Mouse (Mus musculus) left cerebral cortex, postnatal 14 days (tissue): Measurements from ENCODE around the gene Ank3. TPM values are rescaled to one million over a fixed set of nuclear protein-coding genes. Genes with fewer than 3 reads are reported as not detected.
"Not testable (repeated sequence)": the region's sequence is repeated elsewhere in the genome, so short reads cannot be mapped to it uniquely, and the experiment has no call there.

Source experiments
- DNase-seq, 2 experiments: peaks; one replicate each; pipeline ENCODE4 v3.0.0; 2021 to 2022; ENCODE audit warnings: low spot score in 2 of 2, mixed read lengths in 1 of 2
- intact Hi-C: fragments of 180-260 bp; cut with DNase I; formaldehyde crosslinking; loops from one replicate; pipeline ENCODE4 v1.15.1; 2025
- total RNA-seq, 2 experiments: library from RNA; stranded (reverse); gene quantifications; 2 replicates each; pipeline ENCODE4 v1.2.3; 2021

Ank3 gene
- total RNA-seq, 2 experiments from 2014 or later, result 533 to 540 TPM

- intact Hi-C loops, result no loop called here
Observed at GRCm38 (mm10) chr10:69883935-69884680, 485.5 kb downstream of the Ank3 start.

DNA sequence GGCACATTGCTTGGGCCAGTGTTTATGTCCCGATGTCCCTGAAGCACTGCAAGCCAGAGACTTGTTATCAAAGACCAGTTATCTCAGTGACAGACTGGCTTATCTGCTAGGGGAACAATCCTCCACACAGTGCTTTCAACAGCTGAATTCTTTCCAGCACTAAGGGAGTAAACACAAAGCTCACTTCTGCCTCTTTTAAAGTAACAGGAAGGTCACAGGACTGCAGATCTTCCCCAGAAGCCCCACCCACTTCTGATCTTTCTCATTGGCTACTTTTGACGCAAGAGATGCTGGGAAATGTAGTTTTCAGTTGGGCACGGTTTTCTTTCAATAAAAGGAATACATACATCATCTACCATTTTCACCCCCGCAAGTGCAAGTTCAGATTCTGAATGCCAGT, 489.8 kb downstream of the Ank3 start:
- peak; percentile 37 to 68 for DNase-seq
- intact Hi-C loops, result no loop called here

More at GRCm38 (mm10) chr10:69883935-69884680, 485.5 kb downstream of the Ank3 start:
- no peak for DNase-seq

DNA sequence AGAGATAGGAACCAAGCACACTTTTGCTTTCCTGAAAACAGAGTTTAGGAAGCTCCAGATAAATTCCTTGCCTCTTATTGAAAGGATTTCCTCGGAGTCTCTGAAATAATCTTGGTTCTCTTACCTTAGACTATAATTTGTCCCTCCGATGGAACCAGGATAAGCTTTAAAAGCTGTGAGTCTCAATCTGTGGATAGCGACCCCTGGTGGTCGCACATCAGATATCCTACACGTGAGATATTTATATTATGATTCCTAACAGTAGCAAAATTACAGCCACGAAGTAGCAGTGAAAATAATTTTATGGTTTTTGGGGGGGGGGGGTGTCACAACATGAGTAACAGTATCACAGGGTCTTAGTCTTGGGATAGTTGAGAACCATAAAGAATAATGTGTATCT, 491.2 kb downstream of the Ank3 start:
- peak; percentile 59 to 60 for DNase-seq
- intact Hi-C loops, result no loop called here

DNA sequence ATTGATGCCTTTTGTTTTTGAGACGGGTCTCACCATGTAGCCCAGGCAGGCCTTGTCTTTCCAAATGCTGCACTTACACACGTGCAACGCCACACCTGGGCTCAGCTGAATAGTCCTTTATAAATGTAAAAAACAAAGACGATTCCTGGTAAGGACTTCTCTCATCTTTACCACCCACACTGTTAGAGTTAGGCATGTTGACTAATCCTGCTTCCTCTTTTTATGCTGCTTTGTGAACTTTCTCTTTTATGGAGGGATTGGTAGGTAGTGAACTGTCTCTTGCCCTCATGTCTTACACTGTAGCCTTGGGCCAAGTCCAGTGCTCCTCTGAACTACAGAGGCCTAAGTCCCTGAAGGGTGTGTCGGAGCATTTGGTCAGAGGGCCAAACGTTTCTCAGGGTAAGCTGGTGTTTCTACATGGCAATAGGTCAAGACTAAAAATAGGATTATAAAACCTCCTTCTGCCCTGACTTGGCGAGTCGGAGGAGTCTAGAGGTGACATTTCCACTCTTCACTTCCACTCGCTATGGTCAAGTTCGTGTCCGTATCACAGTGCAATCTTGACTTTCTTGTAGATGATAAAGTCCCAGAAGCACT, 491.9 kb downstream of the Ank3 start:
- intact Hi-C loops, result no loop called here
- DNase-seq, result no peak

DNA sequence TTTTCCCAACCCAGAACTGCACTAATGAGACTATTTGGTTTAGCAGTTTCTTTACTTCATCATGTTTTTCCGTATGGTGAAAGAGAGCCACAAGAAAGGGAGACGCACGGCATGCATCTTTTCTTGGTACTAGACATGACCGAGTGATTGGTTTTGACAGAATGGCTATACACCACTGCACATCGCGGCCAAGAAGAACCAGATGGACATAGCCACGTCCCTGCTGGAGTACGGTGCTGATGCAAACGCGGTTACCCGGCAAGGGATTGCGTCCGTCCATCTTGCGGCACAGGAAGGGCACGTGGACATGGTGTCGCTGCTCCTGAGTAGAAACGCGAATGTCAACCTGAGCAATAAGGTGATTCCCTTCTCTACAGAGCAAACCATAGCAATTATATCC, 493.6 kb downstream of the Ank3 start:
- no peak for DNase-seq
- intact Hi-C loops, result no loop called here

- intact Hi-C loops, result no loop called here
- DNase-seq, result no peak
Observed at GRCm38 (mm10) chr10:69895606-69896005, 497.0 kb downstream of the Ank3 start.

DNA sequence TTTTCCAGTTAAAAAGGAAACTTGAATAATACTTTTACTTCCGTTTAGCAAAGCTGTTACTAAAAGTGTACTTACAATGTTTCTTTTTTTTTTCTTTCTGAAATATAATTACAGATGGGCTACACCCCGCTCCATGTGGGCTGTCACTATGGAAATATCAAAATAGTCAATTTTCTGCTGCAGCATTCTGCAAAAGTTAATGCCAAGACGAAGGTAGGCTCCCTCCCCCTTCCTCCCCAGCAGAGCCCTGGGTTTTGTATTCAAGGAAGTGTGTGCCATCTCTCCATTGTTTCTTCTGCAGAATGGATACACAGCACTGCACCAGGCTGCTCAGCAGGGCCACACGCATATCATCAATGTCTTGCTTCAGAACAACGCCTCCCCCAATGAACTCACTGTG, 499.4 kb downstream of the Ank3 start:
- intact Hi-C loops, result no loop called here
- peak; percentile 37 to 57 for DNase-seq

DNA sequence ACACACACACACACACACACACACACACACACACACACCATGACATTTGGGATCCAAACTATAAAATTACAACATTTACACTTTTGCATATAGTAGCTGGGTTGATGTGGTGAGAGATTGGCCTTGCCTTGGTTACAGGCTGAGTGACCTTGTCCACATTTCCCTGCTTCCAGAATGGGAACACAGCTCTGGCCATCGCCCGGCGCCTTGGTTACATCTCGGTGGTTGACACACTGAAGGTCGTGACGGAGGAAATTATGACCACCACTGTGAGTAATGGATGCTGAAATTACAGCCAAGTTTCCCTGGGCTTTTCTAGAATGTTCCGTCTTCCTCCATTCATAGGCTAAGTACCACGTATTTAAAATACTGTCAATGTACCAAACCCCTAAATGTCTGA, 500.2 kb downstream of the Ank3 start:
- DNase-seq, result no peak
- intact Hi-C loops, result no loop called here

- no peak for DNase-seq
- intact Hi-C loops, result no loop called here
Observed at GRCm38 (mm10) chr10:69899788-69900187, 501.2 kb downstream of the Ank3 start.

GRCm38 (mm10) chr10:69902024-69902423, 503.5 kb downstream of the Ank3 start:
- no peak for DNase-seq
- intact Hi-C loops, result no loop called here

- DNase-seq, result no peak
- intact Hi-C loops, result no loop called here
Observed at GRCm38 (mm10) chr10:69904321-69904720, 505.7 kb downstream of the Ank3 start.

- intact Hi-C loops, result no loop called here
- DNase-seq, result no peak
Observed at GRCm38 (mm10) chr10:69907795-69908764, 509.5 kb downstream of the Ank3 start.

- intact Hi-C loops, result no loop called here
- no peak for DNase-seq
Observed at GRCm38 (mm10) chr10:69909856-69910255, 511.3 kb downstream of the Ank3 start.

DNA sequence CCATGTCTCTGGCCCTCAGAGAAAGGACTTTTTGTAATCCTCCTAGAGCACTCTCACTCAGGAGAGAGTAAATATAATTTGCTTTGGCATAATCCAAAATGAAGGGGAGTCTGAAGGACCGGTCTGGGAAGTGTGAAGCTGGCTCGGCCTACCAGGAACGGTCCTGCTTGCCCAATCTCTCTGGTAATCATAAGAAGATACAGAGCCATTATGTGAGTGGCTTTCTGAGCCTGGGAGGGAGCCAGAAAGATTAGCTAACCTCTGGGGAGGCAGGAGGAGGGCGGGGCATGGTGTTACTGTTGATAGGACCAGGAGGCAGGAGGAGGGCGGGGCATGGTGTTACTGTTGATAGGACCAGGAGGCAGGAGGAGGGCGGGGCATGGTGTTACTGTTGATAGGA, 511.7 kb downstream of the Ank3 start:
- intact Hi-C loops, DNase-seq: not testable (repeated sequence)

GRCm38 (mm10) chr10:69910726-69911125, 512.2 kb downstream of the Ank3 start:
- intact Hi-C loops, DNase-seq: not testable (repeated sequence)

GRCm38 (mm10) chr10:69915566-69915965, 517.0 kb downstream of the Ank3 start:
- no peak for DNase-seq
- intact Hi-C loops, result no loop called here

- intact Hi-C loops, result no loop called here
- DNase-seq, result no peak
Observed at GRCm38 (mm10) chr10:69916205-69916604, 517.6 kb downstream of the Ank3 start.

GRCm38 (mm10) chr10:69916689-69917435, 518.3 kb downstream of the Ank3 start:
- intact Hi-C loops, result no loop called here
- DNase-seq, result no peak

DNA sequence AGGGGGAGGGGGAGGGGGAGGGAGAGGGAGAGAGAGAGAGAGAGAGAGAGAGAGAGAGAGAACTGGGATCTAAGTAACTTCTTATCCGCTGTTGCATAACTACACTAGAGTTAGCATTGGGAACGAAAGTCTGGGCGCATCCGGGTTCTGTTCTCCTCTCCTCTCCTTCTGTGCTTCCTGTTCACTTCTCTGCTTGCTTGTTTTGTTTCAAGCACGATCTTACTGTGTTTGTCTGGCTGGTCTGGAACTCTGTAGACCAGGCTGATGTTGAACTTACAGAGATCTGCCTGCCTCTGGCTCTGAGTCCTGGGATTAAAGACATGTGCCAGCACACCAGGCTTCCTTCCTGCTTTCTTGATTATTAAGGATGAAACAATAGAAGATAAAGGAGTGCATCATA, 519.1 kb downstream of the Ank3 start:
- intact Hi-C loops, result no loop called here
- DNase-seq, result no peak
